27 mouse cellular contexts compared by ENCODE assay signal in genomic region chr4:98157921-98158320, GRCm38 (mm10).
DNase-seq lines count a peak whose midpoint lies in the region; ATAC-seq lines count a peak whose summit lies in the region.
"Had no signal": no experiment of that assay in that cellular context is flagged by ENCODE, and none has a peak within 500 bp of the region (broad histone marks: within the 10 kb centered on the region; RNA-seq: fewer than 3 reads in every experiment).

No protein-coding gene starts in this region.

- no peaks in the 10 kb centered on the region for H3K27me3 ChIP-seq in heart, embryonic 10.5 days (ENCODE audit: insufficient read depth, poor library complexity, severe bottlenecking)
- H3K27me3 ChIP-seq in limb, embryonic 15.5 days: no peaks in the 10 kb centered on the region
- no peaks in the 10 kb centered on the region for H3K27me3 ChIP-seq in kidney, embryonic 15.5 days
- H3K27me3 ChIP-seq: embryonic facial prominence, embryonic 13.5 days; heart, embryonic 12.5 days; heart, embryonic 15.5 days; Patski had no signal

- H3K9ac ChIP-seq in limb, embryonic 15.5 days: no peak overlapping the region
- no peak overlapping the region for H3K9ac ChIP-seq in kidney, embryonic 15.5 days
- H3K9ac ChIP-seq: embryonic facial prominence, embryonic 13.5 days; forebrain, postnatal 0 days; heart, embryonic 12.5 days; heart, embryonic 15.5 days; hindbrain, embryonic 14.5 days had no signal

- intact Hi-C loops in heart, postnatal 10 days (cut with DNase I): no loop called here

- no peak overlapping the region for H3K4me2 ChIP-seq in limb, embryonic 15.5 days
- no peak overlapping the region for H3K4me2 ChIP-seq in kidney, embryonic 15.5 days
- H3K4me2 ChIP-seq: embryonic facial prominence, embryonic 13.5 days; heart, embryonic 12.5 days; heart, embryonic 15.5 days; hindbrain, embryonic 14.5 days had no signal

- no peaks in the 10 kb centered on the region for H3K36me3 ChIP-seq in heart, embryonic 10.5 days
- H3K36me3 ChIP-seq in limb, embryonic 15.5 days: no peaks in the 10 kb centered on the region
- H3K36me3 ChIP-seq in kidney, embryonic 15.5 days: no peaks in the 10 kb centered on the region
- H3K36me3 ChIP-seq: embryonic facial prominence, embryonic 13.5 days; heart, embryonic 12.5 days; heart, embryonic 15.5 days had no signal

- no peak overlapping the region for H3K27ac ChIP-seq in heart, embryonic 10.5 days
- H3K27ac ChIP-seq in limb, embryonic 15.5 days: no peak overlapping the region; the same call in 1 of the 2 replicates
- H3K27ac ChIP-seq in kidney, embryonic 15.5 days: no peak overlapping the region
- H3K27ac ChIP-seq: embryonic facial prominence, embryonic 13.5 days; gastrocnemius, adult 2 months; heart, embryonic 15.5 days; hindbrain, embryonic 14.5 days; hindbrain, postnatal 0 days had no signal

- ATAC-seq in limb, embryonic 15.5 days (ENCODE audit: insufficient number of reproducible peaks, low FRiP score, low TSS enrichment, low read depth): peak; percentile 44; the same call in 1 of the 2 replicates
- no peak for ATAC-seq in kidney, embryonic 15.5 days (replicated peaks; ENCODE audit: low FRiP score)
- ATAC-seq: forebrain, embryonic 14.5 days; forebrain, postnatal 0 days; hindbrain, postnatal 0 days; inflammation-experienced regulatory T-cells, adult 6 months; intestine, embryonic 16.5 days; Patski had no signal

- H3K9me3 ChIP-seq in heart, embryonic 10.5 days: no peaks in the 10 kb centered on the region
- no peaks in the 10 kb centered on the region for H3K9me3 ChIP-seq in limb, embryonic 15.5 days
- no peaks in the 10 kb centered on the region for H3K9me3 ChIP-seq in kidney, embryonic 15.5 days (replicated peaks)
- H3K9me3 ChIP-seq: embryonic facial prominence, embryonic 13.5 days; heart, embryonic 12.5 days; heart, embryonic 15.5 days had no signal

- H3K4me1 ChIP-seq in heart, embryonic 10.5 days: no peaks in the 10 kb centered on the region
- H3K4me1 ChIP-seq in limb, embryonic 15.5 days: peaks cover 3% of the 10 kb centered on the region; the same call in 1 of the 2 replicates
- H3K4me1 ChIP-seq in kidney, embryonic 15.5 days: no peaks in the 10 kb centered on the region
- H3K4me1 ChIP-seq: embryonic facial prominence, embryonic 13.5 days; heart, embryonic 12.5 days had no signal

- DNase-seq in adrenal gland, postnatal 10 days: peak; percentile 13
- DNase-seq in adrenal gland, adult (ENCODE audit: inconsistent age in 2 of 2, low spot score in 1 of 2): no peak
- DNase-seq in heart, postnatal 10 days: peak; percentile 6 to 18
- DNase-seq in heart, embryonic 10.5 days (ENCODE audit: low spot score): no peak
- DNase-seq in NIH3T3 (ENCODE audit: low read depth): peak; percentile 55
- DNase-seq in kidney, adult 8-10 months: no peak
- DNase-seq: adrenal gland, adult 8-10 months; cerebellum, adult 11-12 months; cerebellum, adult 9-11 months; cerebellum, postnatal 25 days; forebrain, postnatal 0 days; gastrocnemius, adult 2 months; gastrocnemius, postnatal 14 days; heart, adult 11 months; heart, postnatal 14 days; heart, postnatal 4 days had no signal

- WGBS in heart, embryonic 10.5 days: 73% methylated on average over 3 of the region's 3 CpGs
- 49% methylated on average over 3 of the region's 3 CpGs for WGBS in limb, embryonic 15.5 days
- WGBS in kidney, embryonic 15.5 days: 91% methylated on average over 3 of the region's 3 CpGs

- no peak overlapping the region for H3K4me3 ChIP-seq in heart, embryonic 10.5 days
- no peak overlapping the region for H3K4me3 ChIP-seq in limb, embryonic 15.5 days
- no peak overlapping the region for H3K4me3 ChIP-seq in kidney, embryonic 15.5 days (replicated peaks)
- H3K4me3 ChIP-seq: embryonic facial prominence, embryonic 13.5 days; gastrocnemius, adult 2 months; heart, embryonic 12.5 days; heart, embryonic 15.5 days had no signal

Comparison
In these comparisons a context has a peak if more than half of its experiments do, and no peak if none do; other contexts are left out.
1. DNase-seq: peak in adrenal gland, postnatal 10 days (single experiment), heart, postnatal 10 days (2 of 2) and NIH3T3 (single experiment); none in adrenal gland, adult (0 of 2), heart, embryonic 10.5 days (single experiment) and kidney, adult 8-10 months (0 of 2).